Mouse (Mus musculus) hematopoietic stem cell, adult 5-6 weeks (primary cell): ENCODE results near the gene Tmem95. TPM values are rescaled to one million over a fixed set of nuclear protein-coding genes. Genes with fewer than 3 reads are reported as not detected.

Source experiments
- ATAC-seq, 2 experiments: fragments of 125-278 bp in 1 of 2; replicated peaks in 1 of 2; 2 replicates each; pipeline ENCODE4 v1.8.0; 2016 to 2017; ENCODE audit warnings: inconsistent platforms in 2 of 2, mild to moderate bottlenecking in 2 of 2, moderate number of reproducible peaks in 2 of 2, low read depth in 1 of 2, moderate TSS enrichment in 1 of 2; ENCODE audit not compliant: low FRiP score in 2 of 2, poor library complexity in 2 of 2, severe bottlenecking in 2 of 2, insufficient read depth in 1 of 2, low TSS enrichment in 1 of 2
- total RNA-seq: library from RNA; stranded (forward); fragments of 172-1452, 232-1000 nt; gene quantifications from 2 replicates; pipeline ENCODE4 v1.2.3, GENCODE M21; 2017

The Tmem95 gene
- total RNA-seq, 1 experiment from 2014 or later, result not detected

DNA sequence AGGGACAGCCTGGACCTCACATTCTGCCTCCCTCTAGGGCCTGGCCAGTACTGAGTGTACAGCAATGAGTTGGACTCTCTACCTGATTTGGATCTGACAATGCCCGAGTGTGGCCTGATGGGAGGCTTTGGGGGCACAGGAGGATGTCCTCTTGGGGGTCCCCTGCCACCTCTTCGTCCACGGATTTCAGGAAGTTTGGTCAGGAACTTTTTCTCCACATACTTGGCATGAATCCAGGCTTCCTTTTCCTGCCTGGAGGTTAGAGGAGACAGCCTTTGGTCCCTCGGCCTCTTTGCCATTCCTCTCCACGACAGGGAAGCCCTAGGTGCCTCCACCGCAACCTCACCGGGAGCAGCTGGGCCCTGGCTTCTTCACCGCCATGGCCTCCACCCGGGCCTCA, 6.4 kb upstream of the Tmem95 start:
- ATAC-seq, result no peak

DNA sequence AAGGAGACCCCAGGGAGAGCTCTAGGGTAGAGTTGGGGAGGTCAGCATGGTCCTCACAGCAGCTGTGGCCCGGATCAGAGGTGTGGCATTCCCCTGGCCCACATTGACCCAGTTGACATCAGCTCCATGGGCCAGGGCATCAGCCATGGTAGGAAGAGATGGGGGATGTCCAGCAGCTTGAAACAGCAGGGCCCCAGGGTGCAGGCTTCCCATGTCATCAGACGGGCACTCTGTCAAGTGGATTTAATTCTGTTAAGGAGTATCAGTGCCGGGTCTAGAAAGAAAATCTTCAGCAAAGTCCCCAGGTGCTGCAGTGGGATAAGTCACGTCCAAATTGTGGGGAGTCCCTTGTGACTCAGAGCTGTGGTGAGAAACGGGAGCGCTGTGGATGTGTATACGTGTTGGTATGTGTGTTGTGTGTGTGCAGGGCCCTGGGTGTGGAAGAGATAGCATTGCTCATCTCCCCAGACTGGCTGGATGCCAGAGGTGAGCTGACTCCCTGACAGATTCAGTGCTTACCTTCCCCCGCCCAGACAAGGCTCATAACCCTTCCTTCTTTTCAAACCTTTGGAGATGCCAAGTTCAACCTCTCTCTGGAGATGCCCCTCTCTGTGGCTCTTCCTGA, 5.8 kb upstream of the Tmem95 start:
- ATAC-seq, result no peak

DNA sequence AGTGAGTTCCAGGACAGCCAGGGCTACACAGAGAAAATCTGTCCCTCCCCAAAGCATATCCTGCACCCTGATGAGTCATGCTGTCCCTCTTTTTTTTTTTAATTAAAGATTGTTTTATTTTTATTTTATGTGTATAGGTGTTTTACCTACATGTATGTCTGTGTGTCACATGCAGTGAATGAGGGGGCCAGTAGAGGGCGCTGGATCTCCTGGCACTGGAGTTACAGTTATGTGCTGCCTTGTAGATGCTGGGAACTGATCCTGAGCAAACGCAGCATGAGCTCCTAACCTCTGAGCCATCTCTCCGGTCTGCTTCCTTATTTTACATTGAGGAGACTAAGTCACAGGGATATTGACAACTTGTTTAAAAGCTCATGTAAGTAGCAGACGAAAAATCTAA, 5.2 kb upstream of the Tmem95 start:
- no peak for ATAC-seq

DNA sequence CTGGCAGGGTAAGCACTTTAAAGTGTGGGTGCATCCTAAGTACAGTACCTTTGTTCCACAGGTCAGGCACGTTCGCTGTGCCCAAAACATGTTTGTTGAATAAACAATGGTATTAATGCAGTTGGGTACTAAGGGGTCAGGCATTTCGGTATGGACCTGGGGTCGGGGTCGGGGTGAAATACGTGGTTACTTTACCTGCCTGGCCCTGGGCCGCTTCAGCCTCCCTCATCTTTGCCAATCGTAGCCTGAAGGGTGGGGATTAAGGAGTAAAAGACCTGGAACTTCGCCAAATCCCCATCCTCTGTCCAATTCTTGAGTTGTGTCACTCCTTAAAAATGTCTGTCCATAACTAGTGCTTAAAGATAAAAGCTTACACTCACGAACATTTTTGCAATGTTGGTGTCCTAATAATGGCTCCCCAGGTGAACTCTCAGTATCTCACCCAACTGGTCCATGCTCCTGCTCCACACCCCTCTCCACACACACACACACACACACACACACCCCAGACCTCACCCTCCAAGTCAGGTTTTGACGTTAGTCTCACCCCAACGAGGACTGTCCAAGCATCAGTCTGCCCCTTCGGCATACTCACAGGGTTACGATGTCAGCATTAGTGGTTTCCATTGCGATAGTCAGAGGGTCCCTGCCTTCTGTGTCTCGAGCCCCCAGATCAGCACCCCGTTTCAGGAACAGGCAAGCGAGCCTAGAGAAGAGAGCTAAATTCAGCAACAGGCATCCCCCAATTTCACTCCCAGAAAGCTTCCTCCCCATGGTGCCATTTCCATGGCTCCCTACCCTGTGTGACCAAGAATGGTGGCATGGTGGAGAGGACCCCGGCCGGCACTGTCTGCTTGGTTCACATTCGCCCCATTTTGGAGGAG, 4.2 kb upstream of the Tmem95 start:
- no peak for ATAC-seq

DNA sequence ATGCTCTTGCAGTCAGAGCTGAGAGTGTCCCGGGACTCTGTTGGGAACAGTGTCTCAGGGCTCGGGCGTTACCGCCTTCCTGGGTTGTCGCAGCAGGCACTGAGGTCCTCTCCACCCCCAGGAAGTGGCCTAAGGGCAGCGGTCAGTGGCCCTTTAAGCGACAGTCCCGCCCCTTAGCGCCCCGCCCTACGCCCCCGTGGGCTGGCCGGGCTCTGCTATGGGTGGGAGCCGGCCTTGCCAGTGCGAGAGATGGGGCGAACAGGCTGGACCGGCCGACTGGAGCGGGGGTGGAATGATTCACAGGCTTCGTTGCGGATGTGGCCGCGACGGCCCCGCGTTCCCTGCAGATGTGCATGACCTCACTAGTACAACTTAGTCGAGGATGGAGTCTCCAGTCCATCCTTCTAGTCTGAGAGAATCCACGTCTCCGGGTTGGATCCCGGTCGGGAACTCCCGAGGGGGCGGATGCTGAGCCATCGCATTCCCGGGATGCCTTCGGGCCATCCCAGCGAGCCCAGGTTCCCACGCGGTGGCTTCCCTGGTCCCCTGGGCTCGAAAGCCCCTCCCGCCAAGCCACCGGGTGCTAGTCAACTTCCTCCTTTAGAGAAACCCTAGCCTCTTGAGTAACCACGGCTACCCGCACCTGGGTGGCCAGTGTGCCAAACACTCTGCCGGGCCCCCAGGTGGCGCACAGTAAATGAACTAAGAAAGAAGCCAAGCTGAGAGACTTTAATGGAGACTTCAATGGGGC, 3.2 kb upstream of the Tmem95 start, which contains the start of gene Kctd11:
Kctd11 (minus strand) TSS at position 554 of the 751 bp plus-strand sequence.
- ATAC-seq, result peak; percentile 74 to 81

DNA sequence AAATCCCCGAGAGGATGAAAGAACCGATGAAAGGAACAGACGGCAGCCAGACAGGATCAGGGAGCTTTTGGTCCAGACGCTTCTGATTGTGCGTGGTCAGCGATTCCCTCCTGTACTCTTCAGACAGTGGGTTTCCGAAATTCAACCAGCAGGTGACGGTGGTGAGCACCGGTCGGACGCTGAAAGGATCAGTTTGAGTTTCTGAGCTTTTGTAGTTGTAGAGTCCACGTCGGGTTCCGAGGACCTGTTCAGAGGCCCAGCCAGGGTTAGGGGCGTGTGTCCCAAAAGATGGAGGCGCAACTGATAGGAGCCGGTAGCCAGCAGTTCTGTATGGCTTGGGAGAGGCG, 2.7 kb upstream of the Tmem95 start:
- peak; percentile 24 to 41; a peak in 2 of 4 replicates for ATAC-seq

DNA sequence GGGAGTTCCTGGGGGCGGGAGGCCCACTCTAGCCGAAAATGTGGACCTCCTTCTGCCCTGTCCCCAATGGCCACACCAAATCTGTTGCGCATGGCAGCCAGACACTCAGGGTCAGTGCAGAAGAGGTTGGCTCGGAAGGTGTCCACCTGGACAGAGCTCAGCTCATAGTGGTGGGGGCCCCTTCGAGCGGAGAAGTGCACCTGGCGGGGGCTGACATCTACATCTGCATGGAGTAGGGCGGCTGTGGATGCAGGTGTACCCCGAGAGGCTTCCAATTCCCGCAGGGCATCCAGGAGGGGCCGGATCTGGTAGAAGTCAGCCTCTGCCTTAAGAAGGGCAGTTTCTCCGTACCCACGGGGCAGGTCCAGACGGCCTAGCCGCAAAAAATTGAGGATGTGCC, 1.9 kb upstream of the Tmem95 start:
- no peak for ATAC-seq

DNA sequence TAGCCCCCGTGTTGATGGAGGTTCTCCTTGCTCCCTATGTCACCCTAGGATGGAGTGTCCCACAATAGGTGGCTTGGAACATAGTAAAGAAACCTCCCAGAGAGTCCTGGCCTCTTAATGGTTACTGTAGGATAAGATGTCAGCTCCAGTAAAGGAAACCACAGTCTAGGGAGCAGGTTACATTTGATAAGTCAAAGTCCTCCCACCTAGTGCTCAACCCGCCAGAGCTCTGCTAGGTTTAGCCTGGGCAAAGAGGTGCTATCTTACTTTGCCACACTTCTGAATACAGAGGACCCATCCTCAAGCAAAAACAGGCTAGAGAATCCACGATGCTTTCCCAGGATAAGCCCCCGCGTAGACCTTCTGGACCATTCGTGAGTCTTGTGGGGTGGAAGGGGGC, 1.1 kb upstream of the Tmem95 start:
- ATAC-seq, result no peak

DNA sequence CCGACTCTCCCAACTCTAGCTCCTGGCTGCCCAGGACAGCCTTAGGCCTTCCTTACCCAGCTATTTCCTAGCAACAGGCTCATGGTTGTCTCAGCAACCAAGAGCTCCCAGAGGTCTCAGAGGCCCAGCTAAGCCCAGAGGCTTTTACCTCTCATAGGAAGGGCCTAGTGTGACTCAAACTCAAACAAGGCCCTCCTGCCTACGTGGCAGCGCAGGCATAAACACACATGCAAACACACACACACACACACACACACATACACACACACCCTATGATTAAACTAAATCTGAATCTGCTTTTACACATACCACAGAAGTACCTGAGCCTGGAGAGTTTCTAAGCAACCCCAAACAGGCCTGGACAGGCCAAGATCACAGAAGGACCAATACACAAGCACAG, 581 bp upstream of the Tmem95 start:
- no peak for ATAC-seq

DNA sequence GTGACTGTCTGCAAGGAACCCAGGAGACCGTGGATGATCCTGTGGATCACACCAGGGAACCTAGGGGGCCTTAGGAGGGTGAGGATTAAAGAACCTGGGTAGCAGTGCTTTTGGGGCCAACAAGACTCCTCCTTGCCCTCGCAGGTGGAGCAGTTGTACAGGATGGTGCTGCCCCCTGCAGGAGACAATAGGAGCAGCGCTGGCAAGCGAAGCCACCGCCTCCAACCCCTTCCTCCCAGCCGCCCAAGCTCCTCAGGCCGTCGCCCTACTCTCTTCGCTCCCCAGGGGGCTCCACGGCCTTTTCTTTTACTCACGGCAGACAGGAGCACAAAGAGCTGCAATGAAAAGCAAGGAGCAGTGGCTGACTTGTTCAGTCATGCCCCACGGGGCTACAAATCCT, 951 bp downstream of the Tmem95 start:
- peak; percentile 59 to 80 for ATAC-seq

DNA sequence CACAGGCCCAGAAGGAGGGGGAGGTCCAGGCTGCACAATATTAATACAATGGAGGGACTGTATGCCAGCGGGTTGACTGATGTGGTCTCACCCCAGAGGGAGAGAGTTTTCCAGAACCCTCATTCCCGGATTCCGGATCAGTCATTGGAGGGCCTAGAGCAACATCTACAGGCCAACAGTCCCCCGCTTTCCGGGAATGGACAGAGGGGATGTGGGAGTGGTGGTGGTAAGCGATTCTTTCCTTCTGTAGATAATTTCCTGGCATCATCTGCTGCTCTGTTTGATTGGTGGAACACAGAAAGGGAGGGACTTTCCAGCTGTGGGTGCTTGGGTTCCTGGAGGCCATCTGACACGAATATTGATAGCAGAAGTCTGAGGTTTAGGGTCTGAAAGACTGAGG, 1.6 kb downstream of the Tmem95 start:
- no peak for ATAC-seq

DNA sequence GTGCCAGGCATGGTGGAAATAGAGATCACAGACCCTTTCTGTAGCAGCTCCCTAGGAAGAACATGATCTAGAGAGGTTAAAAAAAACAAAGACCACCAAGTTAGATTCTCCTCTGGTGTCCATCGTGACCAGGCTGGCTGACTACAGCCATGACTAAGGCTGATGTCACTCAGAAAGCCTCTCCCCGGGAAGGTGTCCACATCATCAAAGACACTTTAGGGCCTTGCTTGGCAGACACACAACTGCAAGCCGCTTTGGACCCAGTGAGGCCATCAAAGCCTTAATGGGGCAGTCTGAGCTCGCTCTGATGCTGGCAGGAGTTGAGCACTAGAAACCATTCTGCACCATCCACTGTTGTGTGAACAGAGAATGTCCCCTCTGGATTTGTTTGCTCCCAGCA, 5.4 kb downstream of the Tmem95 start:
- ATAC-seq, result no peak

DNA sequence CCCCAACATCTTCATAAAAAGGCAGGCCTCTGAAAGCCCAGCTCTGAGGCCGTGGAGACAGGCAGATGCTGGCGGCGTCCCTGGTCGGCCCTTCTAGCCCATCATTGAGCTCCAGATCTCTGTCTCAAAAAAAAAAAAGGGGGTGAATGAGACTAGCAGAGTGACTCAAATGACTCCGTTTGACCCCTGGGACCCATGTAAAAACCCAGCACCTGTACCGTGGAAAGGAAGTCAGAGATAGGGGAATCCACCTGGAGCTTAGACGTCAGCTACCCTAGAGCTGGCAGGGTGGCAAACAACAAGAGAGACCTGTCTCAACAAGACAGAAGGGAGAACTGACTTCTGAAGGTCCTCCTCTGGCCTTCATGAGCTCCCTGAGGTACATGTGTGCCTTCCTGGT, 6.0 kb downstream of the Tmem95 start:
- no peak for ATAC-seq

DNA sequence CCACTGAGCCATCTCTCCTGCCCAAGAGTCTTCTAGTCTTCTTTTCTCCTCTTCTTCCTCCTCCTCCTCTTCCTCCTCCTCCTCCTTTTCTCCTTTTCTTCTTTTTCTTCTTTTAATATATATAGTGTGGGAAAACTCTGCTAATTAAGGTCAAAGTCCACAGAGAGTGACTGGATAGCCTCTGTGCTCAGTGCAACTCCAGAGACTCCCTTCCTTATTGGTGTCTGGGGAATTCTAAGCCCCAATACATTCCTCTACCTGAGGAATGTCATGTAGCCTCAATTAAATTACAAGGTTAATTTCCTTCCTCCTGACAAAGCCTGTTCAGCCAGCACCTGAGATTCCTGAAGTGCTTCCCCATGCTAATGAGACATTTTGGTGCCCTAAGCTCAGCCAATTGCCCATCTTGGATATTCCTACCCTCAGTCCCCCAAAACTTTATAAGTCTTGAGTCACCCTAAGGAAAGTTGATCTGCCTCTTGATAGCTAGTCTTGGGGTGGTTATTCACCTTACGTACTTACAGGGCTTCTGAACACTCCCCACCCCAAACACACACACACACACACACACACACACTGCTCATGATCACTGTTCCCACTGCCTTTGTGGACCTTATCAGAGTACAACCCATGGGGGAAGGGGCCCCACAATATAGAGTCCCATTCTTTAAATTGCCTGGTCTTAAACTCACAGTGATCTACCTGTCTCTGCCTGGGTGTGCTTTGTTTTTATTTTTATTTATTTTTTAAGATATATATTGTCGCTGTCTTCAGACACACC, 7.3 kb downstream of the Tmem95 start:
- ATAC-seq, result no peak; a peak in 1 of 4 replicates

DNA sequence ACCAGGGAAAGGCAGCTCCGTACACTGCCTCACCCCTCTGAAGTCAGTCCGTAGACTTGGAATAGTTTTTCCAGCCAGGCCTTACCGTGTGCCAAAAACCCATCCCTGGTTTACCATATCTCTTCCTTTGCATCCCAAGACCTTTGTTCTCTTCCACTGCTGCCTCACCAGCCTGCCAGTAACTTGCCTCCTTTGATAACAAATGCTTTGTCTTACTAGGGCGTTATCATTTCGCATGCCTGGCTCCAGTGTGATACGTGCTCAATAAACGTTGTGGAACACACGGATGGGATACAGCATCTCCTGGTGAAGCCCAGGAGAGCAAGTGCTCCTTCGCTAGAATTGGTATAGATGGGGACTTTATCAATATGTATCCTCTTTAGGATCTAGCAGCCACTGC, 10.5 kb downstream of the Tmem95 start:
- no peak for ATAC-seq

DNA sequence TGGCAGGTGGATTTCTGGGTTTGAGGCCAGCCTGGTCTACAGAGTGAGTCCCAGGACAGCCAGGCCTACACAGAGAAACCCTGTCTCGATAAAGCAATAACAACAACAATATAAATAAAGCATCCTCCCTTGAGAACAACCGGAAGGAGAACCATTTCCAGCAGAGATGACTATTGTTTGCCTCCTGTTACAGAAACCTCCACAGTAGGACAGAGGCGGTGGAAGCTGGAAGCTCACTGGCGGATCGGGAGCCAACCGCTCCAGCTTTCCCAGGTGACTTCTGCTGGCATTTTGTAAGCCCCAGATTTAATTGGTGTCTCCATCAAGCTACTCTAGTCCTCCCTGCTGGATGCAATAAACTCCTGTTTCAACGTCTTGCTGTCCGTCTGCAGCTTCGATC, 12.3 kb downstream of the Tmem95 start:
- ATAC-seq, result no peak

DNA sequence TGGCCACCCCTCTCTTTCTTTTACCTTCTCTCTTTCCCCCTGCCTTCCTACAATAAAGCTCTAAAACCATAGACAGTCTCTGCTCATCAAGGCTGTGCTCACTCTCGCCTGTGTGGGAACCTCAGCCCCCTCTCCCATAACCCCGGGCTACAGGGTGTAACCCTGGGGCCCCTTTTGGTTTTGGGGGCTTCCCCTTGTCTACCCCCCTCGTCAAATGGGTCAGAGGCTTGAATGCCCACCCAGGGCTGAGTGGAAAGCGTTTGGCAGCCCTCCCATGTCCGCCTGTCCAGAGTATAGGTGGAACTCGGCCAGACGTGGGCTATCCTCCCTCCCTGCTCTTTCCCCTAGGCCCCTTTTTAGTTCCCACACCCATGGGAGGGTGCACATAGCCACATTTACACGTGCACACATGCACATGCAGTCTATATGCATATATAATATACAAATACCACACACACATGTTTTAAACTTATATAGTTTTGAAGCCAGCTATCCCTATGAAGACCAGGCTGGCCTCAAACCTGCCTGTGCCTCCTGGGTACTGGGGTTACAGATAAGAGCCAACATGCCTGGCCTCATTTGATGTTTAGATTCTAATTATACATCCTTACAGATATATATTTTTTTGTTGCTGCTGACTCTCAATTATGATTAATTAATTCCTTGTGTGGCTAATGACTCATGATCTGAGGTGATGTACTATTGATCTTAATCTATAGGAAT, 13.5 kb downstream of the Tmem95 start:
- no peak for ATAC-seq
